Mouse (Mus musculus) monocyte, adult 59 days (primary cell): ENCODE measurements around the gene Selenok. TPM values are rescaled to one million over a fixed set of nuclear protein-coding genes. Genes with fewer than 3 reads are reported as not detected.

Source experiments
- total RNA-seq, 2 experiments: library from RNA; stranded (reverse); gene quantifications; one replicate each; pipeline ENCODE4 v1.2.4; 2023

The Selenok gene
- total RNA-seq = 100 to 1,000 TPM; 131 to 138 TPM

GRCm38 (mm10) chr14:29968075-29968821 lies at the start of gene Selenok:
Selenok (plus strand) TSS chr14:29968308.

GRCm38 (mm10) chr14:29978254-29979204 lies 10.4 kb downstream of the Selenok start, which contains the start of gene Actr8:
Actr8 (plus strand) TSS chr14:29978337.

DNA sequence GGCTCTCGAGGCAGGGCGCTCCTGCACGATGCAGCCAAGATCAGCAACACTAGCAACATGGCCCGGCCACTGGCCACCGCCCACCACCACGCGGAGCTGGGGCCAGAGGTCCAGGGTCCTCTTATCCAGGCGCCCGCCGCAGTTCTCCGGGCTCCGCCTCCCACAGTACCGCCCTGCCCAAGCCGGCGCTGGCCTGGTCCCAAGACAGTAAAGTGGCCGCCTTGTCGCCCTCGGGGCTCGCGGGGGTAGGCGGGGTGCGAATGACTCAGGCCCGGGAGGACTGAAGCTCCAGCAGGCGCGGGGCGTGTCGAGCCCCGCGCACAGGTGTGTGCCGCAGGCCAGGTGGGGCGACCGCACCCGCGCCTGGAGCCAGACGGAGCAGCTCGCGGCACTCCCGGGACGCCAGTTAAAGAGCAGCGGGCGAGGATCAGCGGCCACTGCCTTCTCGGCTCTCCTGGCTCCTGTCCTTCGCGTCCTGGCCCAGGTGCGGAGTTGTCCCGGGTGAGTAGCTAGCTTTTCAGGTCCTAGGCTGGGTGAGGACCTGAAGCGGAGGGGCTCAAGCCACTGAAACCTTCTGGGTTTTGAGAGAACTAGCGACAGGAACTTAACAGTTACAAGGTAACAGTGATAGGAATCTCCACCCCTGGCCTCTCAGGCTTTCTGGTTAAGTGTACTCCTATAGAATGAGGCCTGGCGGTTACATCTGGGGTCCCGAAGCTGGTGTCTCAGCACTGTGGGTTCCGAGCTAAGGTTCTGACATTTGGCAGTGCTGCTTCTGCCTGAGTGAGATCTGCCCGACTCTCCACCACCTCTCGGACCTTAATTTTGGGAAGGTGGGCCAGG lies 40.8 kb downstream of the Selenok start, which contains the start of the genes Il17rb and Chdh:
TSS of gene Il17rb (minus strand) at position 164 of the 843 bp plus-strand sequence.
TSS of gene Chdh (plus strand) at position 291 of the 843 bp plus-strand sequence.

Other genes with a start within 250 kb of the Selenok start
- not detected for gene Cacna2d3, start 246.4 kb upstream of the Selenok start, total RNA-seq
- gene Actr8, start 10.0 kb downstream of the Selenok start, total RNA-seq = 10 to 100 TPM; 42.1 to 42.5 TPM
- under 1 TPM in 1 of 2 experiments, not detected in 1; 0.24 TPM for gene Il17rb, start 40.6 kb downstream of the Selenok start, total RNA-seq
- under 1 TPM in 1 of 2 experiments, not detected in 1; 0.21 TPM for gene Chdh, start 40.7 kb downstream of the Selenok start, total RNA-seq